Mouse (Mus musculus) neural tube, embryonic 11.5 days (tissue): ENCODE data around the gene Glt1d1. TPM values are rescaled to one million over a fixed set of nuclear protein-coding genes. Genes with fewer than 3 reads are reported as not detected.

Experiments
- ATAC-seq: fragments of 200-750 bp; cut with Nextera tagmentation; 2 replicates; pipeline ENCODE4 v1.8.0; 2017; ENCODE audit warnings: moderate number of reproducible peaks, mild to moderate bottlenecking, moderate TSS enrichment, moderate library complexity; ENCODE audit not compliant: insufficient read depth, low FRiP score, low TSS enrichment
- DNase-seq: peaks from one replicate; pipeline ENCODE4 v3.0.0-alpha.2; 2015; ENCODE audit warnings: low spot score
- H3K27ac ChIP-seq: fragments of 300-500 bp; sonication (generic); 2 replicates; pipeline ENCODE4 v1.5.1; 2014; ENCODE audit warnings: low read depth, mild to moderate bottlenecking, low read length
- H3K27me3 ChIP-seq: fragments of 300-500 bp; sonication (generic); 2 replicates; pipeline ENCODE4 v1.6.1; 2014; ENCODE audit warnings: mild to moderate bottlenecking, low read length, mixed read lengths; ENCODE audit not compliant: control insufficient read depth, insufficient read depth
- H3K36me3 ChIP-seq: fragments of 300-500 bp; sonication (generic); 2 replicates; pipeline ENCODE4 v1.6.1; 2014; ENCODE audit warnings: mild to moderate bottlenecking, low read length, moderate library complexity, mixed read lengths; ENCODE audit not compliant: control insufficient read depth, insufficient read depth
- H3K4me1 ChIP-seq: fragments of 300-500 bp; sonication (generic); 2 replicates; pipeline ENCODE4 v1.6.1; 2014; ENCODE audit warnings: low read length, mixed read lengths; ENCODE audit not compliant: control insufficient read depth, insufficient read depth
- H3K4me2 ChIP-seq: fragments of 300-500 bp; sonication (generic); 2 replicates; pipeline ENCODE4 v1.6.1; 2014; ENCODE audit warnings: low read depth, mild to moderate bottlenecking, moderate library complexity
- H3K4me3 ChIP-seq: fragments of 300-500 bp; sonication (generic); 2 replicates; pipeline ENCODE4 v1.5.1; 2014; ENCODE audit warnings: low read depth, low read length
- H3K9ac ChIP-seq: fragments of 300-500 bp; sonication (generic); 2 replicates; pipeline ENCODE4 v1.6.1; 2014; ENCODE audit warnings: mild to moderate bottlenecking, low read length
- H3K9me3 ChIP-seq: fragments of 300-500 bp; sonication (generic); 2 replicates; pipeline ENCODE4 v1.6.1; 2016; ENCODE audit warnings: low read length; ENCODE audit not compliant: control insufficient read depth
- WGBS: fragments of 180-500 bp; shearing (Covaris S2); extraction: QIAGEN DNeasy Blood & Tissue Kit; methylation state at CpG from one replicate; pipeline ENCODE4 v1.1.7; 2014; 5-methylcytosine and 5-hydroxymethylcytosine counted together
- polyA plus RNA-seq: library from polyadenylated mRNA; unstranded; fragments of >200 nt; fragmentation: Nextera tagmentation; extraction: Ambion mirVana; gene quantifications from 2 replicates; pipeline ENCODE4 v1.2.1, GENCODE M21; 2014

Gene Glt1d1
- polyA plus RNA-seq, 1 experiment from 2014 or later, result 1.1 TPM

GRCm38 (mm10) chr5:127609191-127609714 lies 22.8 kb upstream of the Glt1d1 start:
- 90% methylated on average over 7 of the region's 7 CpGs for WGBS
- no peak overlapping the region for H3K4me3 ChIP-seq
- 0 out of 2 replicates have a peak, but pooled peaks cover 2% of the 10 kb centered on the region for H3K36me3 ChIP-seq

GRCm38 (mm10) chr5:127610787-127611509 lies 21.1 kb upstream of the Glt1d1 start:
- no peaks in the 10 kb centered on the region for H3K27me3 ChIP-seq
- H3K4me3 ChIP-seq, result no peak overlapping the region
- H3K9ac ChIP-seq, result no peak overlapping the region
- ATAC-seq (no peak), DNase-seq (no peak)
- 81% methylated on average over 6 of the region's 6 CpGs for WGBS
- H3K9me3 ChIP-seq, result no peaks in the 10 kb centered on the region
- 0 out of 2 replicates have a peak, but pooled peaks cover 2% of the 10 kb centered on the region for H3K36me3 ChIP-seq
- H3K4me1 ChIP-seq, result peaks cover 9% of the 10 kb centered on the region
- H3K27ac ChIP-seq, result no peak overlapping the region
- H3K4me2 ChIP-seq, result no peak overlapping the region

More at GRCm38 (mm10) chr5:127609191-127609714, 22.8 kb upstream of the Glt1d1 start:
- Histone ChIP-seq H3K4me2 (no peak overlapping the region), H3K27me3 (no peaks in the 10 kb centered on the region), H3K9me3 (no peaks in the 10 kb centered on the region), H3K27ac (no peak overlapping the region), H3K4me1 (no peaks in the 10 kb centered on the region), H3K9ac (no peak overlapping the region)
- ATAC-seq, result no peak
- DNase-seq, result no peak

- Histone ChIP-seq H3K27me3 (no peaks in the 10 kb centered on the region), H3K9me3 (no peaks in the 10 kb centered on the region), H3K4me2 (no peak overlapping the region), H3K4me3 (no peak overlapping the region), H3K4me1 (peaks cover 14% of the 10 kb centered on the region), H3K36me3 (0 out of 2 replicates have a peak, but pooled peaks cover 2% of the 10 kb centered on the region), H3K27ac (no peak overlapping the region), H3K9ac (no peak overlapping the region)
- 93% methylated on average over 1 of the region's 1 CpGs for WGBS
- DNase-seq (no peak), ATAC-seq (no peak)
These were observed 20.2 kb upstream of the Glt1d1 start for GRCm38 (mm10) chr5:127611881-127612280.

GRCm38 (mm10) chr5:127612397-127612796 lies 19.7 kb upstream of the Glt1d1 start:
- DNase-seq (no peak), ATAC-seq (no peak)
- 96% methylated on average over 6 of the region's 6 CpGs for WGBS
- Histone ChIP-seq H3K4me3 (no peak overlapping the region), H3K36me3 (0 out of 2 replicates have a peak, but pooled peaks cover 2% of the 10 kb centered on the region), H3K9me3 (no peaks in the 10 kb centered on the region), H3K27ac (no peak overlapping the region), H3K9ac (no peak overlapping the region), H3K27me3 (no peaks in the 10 kb centered on the region), H3K4me1 (peaks cover 14% of the 10 kb centered on the region), H3K4me2 (no peak overlapping the region)

- Histone ChIP-seq H3K36me3 (no peaks in the 10 kb centered on the region), H3K9me3 (no peaks in the 10 kb centered on the region), H3K4me2 (peak overlapping the region; percentile 94), H3K9ac (peak overlapping the region; percentile 97), H3K27ac (no peak overlapping the region), H3K4me1 (peaks cover 14% of the 10 kb centered on the region), H3K4me3 (peak overlapping the region; percentile 78), H3K27me3 (no peaks in the 10 kb centered on the region)
- no peak for DNase-seq
- WGBS, result 91% methylated on average over 3 of the region's 3 CpGs
- ATAC-seq, result no peak
These were observed 16.6 kb upstream of the Glt1d1 start for GRCm38 (mm10) chr5:127615459-127615858.

- no peak; the same call in 1 of the 2 replicates for ATAC-seq
- no peak for DNase-seq
- peak overlapping the region; percentile 94 for H3K4me2 ChIP-seq
- WGBS, result 12% methylated on average over 3 of the region's 5 CpGs
- H3K9me3 ChIP-seq, result no peaks in the 10 kb centered on the region
- H3K27me3 ChIP-seq, result no peaks in the 10 kb centered on the region
- peak overlapping the region; percentile 97 for H3K9ac ChIP-seq
- H3K4me3 ChIP-seq, result peak overlapping the region; percentile 78
- H3K4me1 ChIP-seq, result peaks cover 14% of the 10 kb centered on the region
- H3K27ac ChIP-seq, result no peak overlapping the region
- H3K36me3 ChIP-seq, result no peaks in the 10 kb centered on the region
These were observed 15.9 kb upstream of the Glt1d1 start for GRCm38 (mm10) chr5:127616151-127616550.

- peak overlapping the region; percentile 78 for H3K4me3 ChIP-seq
- no peaks in the 10 kb centered on the region for H3K27me3 ChIP-seq
- peak overlapping the region; percentile 97 for H3K9ac ChIP-seq
- DNase-seq (peak; percentile 97), ATAC-seq (peak; percentile 92)
- no peaks in the 10 kb centered on the region for H3K36me3 ChIP-seq
- no peaks in the 10 kb centered on the region for H3K9me3 ChIP-seq
- peaks cover 14% of the 10 kb centered on the region for H3K4me1 ChIP-seq
- peak overlapping the region; percentile 94 for H3K4me2 ChIP-seq
- WGBS, result under 1% methylated on average over 82 of the region's 91 CpGs
- H3K27ac ChIP-seq, result no peak overlapping the region; the same call in 1 of the 2 replicates
These were observed 15.0 kb upstream of the Glt1d1 start for GRCm38 (mm10) chr5:127616884-127617635.

- no peak overlapping the region for H3K9ac ChIP-seq
- H3K27ac ChIP-seq, result no peak overlapping the region
- H3K27me3 ChIP-seq, result no peaks in the 10 kb centered on the region
- peaks cover 14% of the 10 kb centered on the region for H3K4me1 ChIP-seq
- no peak overlapping the region for H3K4me2 ChIP-seq
- no peak overlapping the region for H3K4me3 ChIP-seq
- WGBS, result 81% methylated on average over 3 of the region's 3 CpGs
- H3K36me3 ChIP-seq, result no peaks in the 10 kb centered on the region
- H3K9me3 ChIP-seq, result no peaks in the 10 kb centered on the region
- no peak for ATAC-seq
- no peak for DNase-seq
These were observed 13.2 kb upstream of the Glt1d1 start for GRCm38 (mm10) chr5:127618834-127619233.
